In genomic region chr2:102113323-102113722, GRCm38 (mm10) we compare ENCODE assay signal across 11 mouse cellular contexts.
DNase-seq lines count a peak whose midpoint lies in the region; ATAC-seq and TF ChIP-seq lines count a peak whose summit lies in the region.
"Had no signal": no experiment of that assay in that cellular context is flagged by ENCODE, and none has a peak within 500 bp of the region (broad histone marks: within the 10 kb centered on the region; RNA-seq: fewer than 3 reads in every experiment).

No protein-coding gene starts in this region.

- H3K27me3 ChIP-seq in kidney, embryonic 15.5 days: no peaks in the 10 kb centered on the region
- no peaks in the 10 kb centered on the region for H3K27me3 ChIP-seq in lung, embryonic 15.5 days
- H3K27me3 ChIP-seq in forebrain, embryonic 11.5 days (ENCODE audit: control insufficient read depth, insufficient read depth, low read length): no peaks in the 10 kb centered on the region
- H3K27me3 ChIP-seq: embryonic facial prominence, embryonic 13.5 days had no signal

- peak; percentile 79 for ATAC-seq in kidney, embryonic 15.5 days (replicated peaks; ENCODE audit: low FRiP score)
- 0 out of 2 replicates have a peak, but pooled peaks have one; percentile 21 for ATAC-seq in lung, embryonic 15.5 days (ENCODE audit: borderline replicate concordance, extremely low read depth, low FRiP score, low TSS enrichment)
- ATAC-seq in forebrain, embryonic 11.5 days (replicated peaks; ENCODE audit: low FRiP score): no peak
- no peak for ATAC-seq in frontal cortex, adult (ENCODE audit: low TSS enrichment)

- no peaks in the 10 kb centered on the region; the same call in 1 of the 2 replicates for H3K36me3 ChIP-seq in ES-E14 (ENCODE audit: control insufficient read depth, insufficient read depth, low read length, poor library complexity, severe bottlenecking)
- no peaks in the 10 kb centered on the region for H3K36me3 ChIP-seq in kidney, embryonic 15.5 days
- peaks cover 7% of the 10 kb centered on the region; the same call in 1 of the 2 replicates for H3K36me3 ChIP-seq in lung, embryonic 15.5 days
- H3K36me3 ChIP-seq in forebrain, embryonic 11.5 days (ENCODE audit: control insufficient read depth, insufficient read depth, low read length): no peaks in the 10 kb centered on the region

- no peak overlapping the region for H3K4me2 ChIP-seq in kidney, embryonic 15.5 days
- H3K4me2 ChIP-seq in lung, embryonic 15.5 days: no peak overlapping the region
- no peak overlapping the region for H3K4me2 ChIP-seq in forebrain, embryonic 11.5 days (ENCODE audit: low read depth, low read length, severe bottlenecking)
- H3K4me2 ChIP-seq: embryonic facial prominence, embryonic 13.5 days had no signal

- no peak overlapping the region for H3K27ac ChIP-seq in ES-E14 (ENCODE audit: insufficient read depth, low read depth, low read length, poor library complexity, severe bottlenecking)
- H3K27ac ChIP-seq in kidney, embryonic 15.5 days: peak overlapping the region; percentile 63
- H3K27ac ChIP-seq in lung, embryonic 15.5 days: 0 out of 2 replicates have a peak overlapping the region, but pooled peaks have one; percentile 26
- H3K27ac ChIP-seq in forebrain, embryonic 11.5 days (ENCODE audit: low read depth, low read length): no peak overlapping the region
- H3K27ac ChIP-seq: embryonic facial prominence, embryonic 13.5 days had no signal

- peak; percentile 44 to 49 for DNase-seq in cerebellum, adult 18-20 months
- no peak for DNase-seq in cerebellum, adult 11-12 months
- no peak for DNase-seq in ES-E14 (ENCODE audit: low read depth, low spot score)
- DNase-seq in forebrain, embryonic 11.5 days (ENCODE audit: low spot score): no peak
- no peak for DNase-seq in ovary, postnatal 14 days (ENCODE audit: low spot score)
- DNase-seq: gastrocnemius, postnatal 10 days had no signal

- H3K9ac ChIP-seq in ES-E14 (ENCODE audit: insufficient read depth, low read depth, low read length, poor library complexity, severe bottlenecking): peak overlapping the region; percentile 23; the same call in 1 of the 2 replicates
- no peak overlapping the region for H3K9ac ChIP-seq in kidney, embryonic 15.5 days
- H3K9ac ChIP-seq in lung, embryonic 15.5 days: no peak overlapping the region
- H3K9ac ChIP-seq in forebrain, embryonic 11.5 days (ENCODE audit: low read length): no peak overlapping the region
- H3K9ac ChIP-seq: embryonic facial prominence, embryonic 13.5 days had no signal

- 74% methylated on average over 12 of the region's 12 CpGs for WGBS in kidney, embryonic 15.5 days
- WGBS in lung, embryonic 15.5 days: 47% methylated on average over 12 of the region's 12 CpGs
- 78% methylated on average over 12 of the region's 12 CpGs for WGBS in forebrain, embryonic 11.5 days

- no peak overlapping the region for H3K4me3 ChIP-seq in ES-E14 (ENCODE audit: insufficient read depth in 1 of 2, low read depth in 1 of 2, low read length in 2 of 2, poor library complexity in 1 of 2, severe bottlenecking in 1 of 2)
- H3K4me3 ChIP-seq in kidney, embryonic 15.5 days (replicated peaks): no peak overlapping the region
- H3K4me3 ChIP-seq in lung, embryonic 15.5 days: no peak overlapping the region
- H3K4me3 ChIP-seq in forebrain, embryonic 11.5 days (ENCODE audit: low read depth, low read length): no peak overlapping the region
- H3K4me3 ChIP-seq: embryonic facial prominence, embryonic 13.5 days; layer of hippocampus, adult 2 months had no signal

- H3K4me1 ChIP-seq in ES-E14 (ENCODE audit: control insufficient read depth in 2 of 2, insufficient read depth in 2 of 2, low read length in 2 of 2, poor library complexity in 1 of 2): peaks cover 32 to 51% of the 10 kb centered on the region in 2 experiments
- peaks cover 29% of the 10 kb centered on the region for H3K4me1 ChIP-seq in kidney, embryonic 15.5 days
- H3K4me1 ChIP-seq in lung, embryonic 15.5 days: peaks cover 41% of the 10 kb centered on the region
- peaks cover 2% of the 10 kb centered on the region; the same call in 1 of the 2 replicates for H3K4me1 ChIP-seq in forebrain, embryonic 11.5 days (replicated peaks; ENCODE audit: control insufficient read depth, insufficient read depth, low read length)

- in situ Hi-C loops in ES-E14 (cut with MboI; ENCODE audit: low sequenced_read_pairs in 2 of 2, unreplicated experiment in 2 of 2): no loop called here

- no peaks in the 10 kb centered on the region for H3K9me3 ChIP-seq in ES-E14 (ENCODE audit: control insufficient read depth, insufficient read depth, low read depth, low read length)
- H3K9me3 ChIP-seq in kidney, embryonic 15.5 days (replicated peaks): no peaks in the 10 kb centered on the region
- H3K9me3 ChIP-seq in lung, embryonic 15.5 days: no peaks in the 10 kb centered on the region
- H3K9me3 ChIP-seq in forebrain, embryonic 11.5 days (ENCODE audit: control insufficient read depth, low read length): no peaks in the 10 kb centered on the region
- H3K9me3 ChIP-seq: embryonic facial prominence, embryonic 13.5 days had no signal

TF ChIP-seq in ES-E14, 5 proteins besides CTCF, POLR2A, EP300 and RAD21:
- TF ChIP-seq ZNF384 (IDR thresholded peaks at IDR 0.05; ENCODE audit: low read depth, low read length): no peak
- no peak for TF ChIP-seq MAFK (IDR thresholded peaks at IDR 0.05; ENCODE audit: insufficient read depth, low read depth, low read length)
- no peak for TF ChIP-seq ZC3H11A (IDR thresholded peaks at IDR 0.05; ENCODE audit: borderline replicate concordance, low read depth, low read length)
- no peak for TF ChIP-seq CHD2 (IDR thresholded peaks at IDR 0.05; ENCODE audit: low read depth, low read length)
- TF ChIP-seq HCFC1 (IDR thresholded peaks at IDR 0.05; ENCODE audit: borderline replicate concordance, insufficient read depth, low read length): no peak

Comparison
In these comparisons a context has a peak if more than half of its experiments do, and no peak if none do; other contexts are left out.
1. DNase-seq: peak in cerebellum, adult 18-20 months (2 of 2); none in cerebellum, adult 11-12 months (single experiment), ES-E14 (single experiment), forebrain, embryonic 11.5 days (single experiment) and ovary, postnatal 14 days (single experiment).
2. H3K27ac ChIP-seq: peak in kidney, embryonic 15.5 days (single experiment) and lung, embryonic 15.5 days (single experiment); none in ES-E14 (single experiment) and forebrain, embryonic 11.5 days (single experiment).
3. ATAC-seq: peak in kidney, embryonic 15.5 days (single experiment) and lung, embryonic 15.5 days (single experiment); none in forebrain, embryonic 11.5 days (single experiment) and frontal cortex, adult (single experiment).